Mouse (Mus musculus): ENCODE results near the gene Ankef1.

- TF ChIP-seq CTCF (IDR thresholded peaks at IDR 0.05; ENCODE audit: control insufficient read depth, insufficient read depth, insufficient replicate concordance, low read depth, low read length) = no peak; the same call in 1 of the 2 replicates
- TF ChIP-seq POLR2A (IDR thresholded peaks at IDR 0.05; ENCODE audit: control insufficient read depth, low read depth, low read length) = no peak
Measured at GRCm38 (mm10) chr2:136558020-136558419, 56.3 kb downstream of the Ankef1 start.

All from testis, adult 2 months (tissue).